Mouse (Mus musculus) layer of hippocampus, postnatal 14 days (tissue): ENCODE measurements around the gene Ptpro. TPM values are rescaled to one million over a fixed set of nuclear protein-coding genes. Genes with fewer than 3 reads are reported as not detected.

Experiments used
- DNase-seq, 2 experiments: peaks; one replicate each; pipeline ENCODE4 v3.0.0; 2021 to 2022; ENCODE audit warnings: low spot score in 2 of 2, mixed read lengths in 1 of 2
- total RNA-seq, 2 experiments: library from RNA; stranded (reverse); gene quantifications; 2 replicates each; pipeline ENCODE4 v1.2.3; 2021

Ptpro gene
- total RNA-seq, 2 experiments from 2014 or later, result 76.3 to 78.7 TPM

DNA sequence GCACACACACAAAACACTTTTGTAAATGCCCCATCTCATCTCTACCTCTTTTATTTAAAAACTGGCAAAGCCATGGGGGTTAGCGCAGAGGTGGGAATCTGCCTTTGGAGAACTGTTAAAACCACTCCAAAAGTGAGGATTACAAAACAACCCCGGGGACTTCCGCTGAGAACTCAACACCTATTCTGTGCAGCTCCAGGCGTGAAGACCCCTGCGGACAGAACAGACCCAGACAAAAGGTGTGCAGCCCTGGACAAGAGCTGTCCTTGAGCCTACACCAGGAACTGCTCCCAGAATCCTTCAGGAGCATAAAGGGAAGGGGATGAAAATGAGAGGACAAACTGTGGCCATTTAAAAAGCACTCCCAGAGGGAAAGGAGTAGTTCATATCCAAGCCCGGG is 243.1 kb downstream of the Ptpro start:
- no peak for DNase-seq

DNA sequence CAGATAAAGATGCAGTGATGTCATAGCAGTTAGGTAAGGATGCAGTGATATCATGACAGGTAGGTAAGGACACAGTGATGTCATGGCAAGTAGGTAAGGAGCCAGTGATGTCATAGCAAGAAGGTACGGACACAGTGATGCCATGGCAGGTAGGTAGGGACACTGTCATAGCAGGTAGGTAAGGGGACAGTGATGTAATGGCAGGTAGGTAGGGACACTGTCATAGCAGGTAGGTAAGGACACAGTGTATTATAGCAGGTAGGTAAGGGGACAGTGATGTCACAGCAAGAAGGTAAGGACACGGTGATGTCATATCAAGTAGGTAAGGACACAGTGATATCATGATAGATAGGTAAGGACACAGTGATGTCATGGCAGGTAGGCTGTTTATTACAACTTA is 244.4 kb downstream of the Ptpro start:
- no peak for DNase-seq

DNA sequence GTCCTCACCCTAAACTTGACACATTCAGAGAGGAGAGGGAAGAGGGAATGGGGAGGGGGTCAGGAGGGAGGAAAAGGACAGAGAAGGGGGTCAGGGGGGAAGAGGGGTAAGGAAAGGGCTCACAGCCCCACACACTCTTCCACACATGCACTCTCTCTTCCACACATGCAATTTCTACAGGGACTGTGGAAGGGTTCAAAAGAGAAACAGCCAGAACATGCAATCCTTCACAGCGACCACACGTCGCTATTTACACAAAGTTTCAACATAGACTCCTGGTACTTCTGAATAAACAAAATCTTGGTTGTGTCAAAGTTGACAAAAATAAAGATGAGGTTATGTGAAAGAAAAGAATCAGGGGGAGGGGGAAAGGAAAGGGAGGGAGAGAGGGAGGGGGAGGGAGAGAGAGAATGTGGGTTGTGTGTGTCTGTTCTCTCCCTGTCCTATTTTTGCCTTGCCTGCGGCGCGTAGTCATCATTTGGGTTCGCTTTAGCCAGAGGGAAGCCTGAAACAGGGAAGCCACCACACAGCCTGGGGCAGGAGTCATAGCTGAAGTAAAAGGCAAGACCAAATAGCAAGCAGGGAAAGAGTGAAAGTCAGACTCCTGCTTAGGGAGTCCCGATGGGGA is 245.2 kb downstream of the Ptpro start:
- no peak for DNase-seq

DNA sequence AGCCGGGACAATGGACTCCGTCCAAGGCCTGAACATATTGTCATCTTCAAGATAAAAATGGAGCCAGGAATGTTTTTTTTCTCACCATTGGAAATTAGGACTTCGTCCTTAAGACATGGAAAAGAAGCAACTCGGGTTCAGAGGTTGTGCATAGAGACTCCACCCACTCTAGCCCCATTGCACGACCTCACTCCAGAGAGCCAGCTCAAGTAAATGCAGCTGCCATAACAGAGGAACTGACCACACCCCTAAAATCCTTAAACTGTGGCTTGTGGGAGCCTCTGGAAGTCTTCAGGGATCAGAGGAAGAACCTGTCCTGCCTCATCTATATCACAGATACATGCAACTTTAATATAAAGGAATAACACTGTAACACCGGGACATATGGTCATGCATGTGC is 246.7 kb downstream of the Ptpro start:
- DNase-seq, result no peak

DNA sequence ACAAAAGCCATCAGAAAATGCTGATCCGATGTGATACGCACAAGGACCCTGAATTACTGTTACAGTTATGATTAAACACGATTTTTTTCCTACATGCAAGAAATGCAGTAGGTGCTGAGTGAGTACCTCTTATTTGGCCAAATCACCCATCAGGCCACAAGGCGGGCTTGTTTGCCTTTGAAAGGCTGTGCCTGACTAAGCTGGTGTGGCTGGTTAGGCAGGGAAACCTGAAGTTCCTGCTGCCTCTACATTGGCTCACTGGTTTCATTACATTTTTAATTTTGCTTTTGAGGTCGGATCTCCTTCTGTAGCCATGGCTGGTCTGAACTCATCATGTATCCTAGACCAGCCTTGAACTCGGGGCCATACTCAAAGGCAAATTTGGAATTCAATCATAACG is 250.9 kb downstream of the Ptpro start:
- no peak for DNase-seq

DNA sequence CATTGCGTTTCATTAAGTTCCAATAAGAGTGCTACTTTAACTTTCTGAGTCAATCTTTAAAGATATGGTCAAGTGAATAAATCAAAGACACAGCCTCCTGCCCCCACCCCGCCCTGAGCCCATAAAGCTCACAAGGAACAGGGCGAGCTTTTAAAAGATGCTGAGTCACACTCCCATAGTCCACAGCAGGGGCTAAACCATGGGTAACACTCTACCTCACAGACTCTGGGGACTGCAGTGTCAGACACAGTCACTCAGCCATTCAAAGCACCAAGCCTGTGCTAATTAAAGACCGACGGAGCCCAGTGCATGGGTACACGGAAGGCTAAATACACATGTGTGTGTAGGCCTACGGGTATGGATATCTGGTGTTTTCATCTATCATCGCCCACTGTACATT is 251.3 kb downstream of the Ptpro start:
- no peak for DNase-seq

DNA sequence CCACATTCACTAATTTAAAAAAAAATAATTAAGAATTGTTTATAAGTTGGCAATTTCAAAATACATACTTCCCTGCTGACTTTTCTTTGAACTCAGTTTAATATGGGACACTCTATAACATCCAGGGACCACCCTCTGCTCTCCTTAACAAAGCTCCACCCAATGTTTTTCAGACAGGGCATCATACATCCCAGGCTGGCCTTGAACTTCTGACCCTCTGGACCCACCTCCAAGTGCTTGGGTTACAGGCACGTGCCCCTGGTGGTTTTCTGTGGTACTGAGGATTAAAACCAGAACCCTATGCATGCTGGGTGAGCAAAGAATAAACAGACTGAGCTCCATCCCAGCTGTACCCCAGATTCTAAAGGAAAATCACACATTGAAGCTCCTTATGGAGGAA is 251.9 kb downstream of the Ptpro start:
- no peak for DNase-seq

DNA sequence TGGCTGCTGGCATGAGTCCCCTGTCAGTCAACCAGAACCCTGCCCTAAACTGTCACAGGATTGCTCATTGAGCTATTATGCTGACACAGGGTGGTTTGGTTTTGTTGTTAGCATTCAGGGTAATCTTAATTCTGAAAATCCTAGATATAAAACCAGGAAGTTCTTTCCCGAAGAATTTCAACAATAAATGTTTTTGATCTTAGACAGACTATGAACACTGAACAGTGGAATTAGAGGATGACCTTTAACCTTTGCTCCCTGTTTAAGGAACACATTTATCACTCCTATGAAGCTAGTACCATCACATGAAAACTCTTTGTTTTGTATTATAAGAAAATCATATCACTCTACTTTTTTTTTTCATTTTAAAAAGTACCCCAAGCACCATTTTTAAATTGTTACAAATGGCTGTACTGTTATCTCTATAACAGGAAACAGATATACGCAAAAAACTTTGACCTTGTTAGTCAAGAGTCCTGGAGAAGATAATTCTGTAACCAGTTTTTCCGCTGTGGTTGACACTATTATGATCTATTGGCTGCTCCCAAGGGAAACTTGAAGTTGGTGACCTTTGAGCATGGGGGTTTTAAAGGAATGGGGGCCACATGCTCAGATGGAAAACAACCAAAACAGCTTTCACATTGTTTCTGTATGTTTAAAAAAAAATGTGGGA is 253.6 kb downstream of the Ptpro start:
- no peak for DNase-seq

DNA sequence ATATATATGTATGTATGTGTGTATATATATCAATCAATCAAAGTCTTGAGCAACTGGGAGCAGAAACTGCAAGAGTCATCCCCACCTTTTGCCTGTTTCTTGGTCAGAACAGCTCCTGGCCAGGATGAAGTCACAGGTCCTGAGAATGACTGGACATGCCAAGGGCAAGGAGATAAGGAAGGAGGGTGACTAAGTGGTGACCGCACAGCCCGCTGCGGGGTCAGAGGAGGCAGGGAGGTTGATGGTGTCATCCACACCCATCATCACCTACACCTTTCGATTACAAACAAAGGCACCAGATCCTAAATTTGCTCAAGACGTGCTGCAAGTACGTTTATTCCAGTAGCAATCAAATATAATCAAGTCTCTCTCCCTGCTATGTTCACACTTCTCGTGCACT is 254.4 kb downstream of the Ptpro start:
- no peak for DNase-seq

DNA sequence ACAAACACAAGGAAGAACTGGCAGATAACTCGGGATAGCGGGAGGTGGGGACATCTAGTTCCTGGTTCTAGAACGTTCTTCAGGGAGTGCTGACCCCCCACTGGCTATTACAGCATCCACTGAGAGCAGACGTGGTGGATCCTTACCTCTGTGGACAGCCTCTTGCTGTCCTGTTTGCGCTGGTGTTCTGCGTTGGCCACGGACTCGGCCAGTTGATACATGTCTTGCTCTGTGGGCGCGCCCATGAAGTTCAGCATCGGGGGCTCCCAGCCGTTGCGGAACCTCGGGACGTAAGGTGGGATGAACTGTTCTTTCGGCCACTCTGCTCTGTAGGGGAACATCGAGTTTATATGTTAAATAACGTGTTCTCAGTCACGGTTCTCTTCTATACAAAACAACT is 256.8 kb downstream of the Ptpro start:
- DNase-seq, result no peak

DNA sequence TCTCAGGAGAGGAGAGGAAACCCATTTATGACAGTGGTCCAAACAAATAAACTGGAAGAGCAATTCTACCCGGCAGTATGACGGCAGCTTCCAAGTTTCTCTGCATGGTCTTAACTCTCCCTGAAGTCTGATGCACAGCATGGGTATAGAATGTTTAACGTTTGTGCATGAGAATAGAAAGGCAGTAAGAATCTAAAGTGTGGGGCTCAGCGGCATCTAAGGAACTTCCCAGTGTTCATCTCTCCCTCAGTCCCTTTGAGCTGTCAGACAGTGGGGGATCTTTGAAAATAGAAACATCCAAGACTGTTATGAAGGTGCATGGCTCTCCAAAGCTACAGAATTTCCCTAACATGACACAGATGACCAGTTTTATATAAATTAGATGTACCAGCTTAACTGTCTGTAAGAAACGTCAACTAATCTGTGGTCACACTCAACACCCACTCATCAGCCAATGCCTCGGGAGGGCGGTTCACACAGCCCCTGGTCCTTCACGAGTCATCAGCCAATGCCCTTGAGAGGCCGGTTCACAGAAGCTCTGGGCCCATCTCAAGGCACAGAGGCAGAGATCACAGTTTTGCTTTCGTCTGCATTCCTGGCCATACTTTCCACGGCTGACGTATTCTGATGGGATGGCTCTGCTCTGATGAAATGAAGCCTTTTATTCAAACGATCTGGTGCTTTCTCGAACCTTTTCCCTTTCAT is 257.4 kb downstream of the Ptpro start:
- no peak for DNase-seq

DNA sequence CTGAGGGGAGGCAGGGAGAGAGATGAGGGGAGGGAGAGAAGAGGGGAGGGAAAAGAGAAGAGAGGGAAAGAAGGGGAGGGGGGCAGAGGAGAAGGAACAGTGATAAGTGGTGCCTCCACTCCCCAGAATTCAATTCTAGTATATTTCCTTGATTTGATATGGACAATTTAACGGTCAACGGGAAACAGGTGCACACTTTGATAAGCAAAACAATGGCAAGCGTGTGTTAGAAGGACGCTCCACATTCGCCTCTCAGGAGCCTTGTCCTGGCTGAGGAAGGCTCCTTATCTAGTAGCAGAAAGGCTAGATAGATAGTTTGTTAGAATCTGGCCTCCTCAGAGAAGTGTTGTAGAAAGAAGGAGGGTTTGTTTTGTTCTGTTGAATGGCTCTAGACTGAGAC is 260.6 kb downstream of the Ptpro start:
- no peak for DNase-seq

Other genes starting within 250 kb of the Ptpro start
- 10 to 100 TPM; 42.1 to 47.8 TPM for gene Rerg, start 81.8 kb upstream of the Ptpro start, total RNA-seq